Comparison of ENCODE assay signal across 9 mouse cellular contexts in genomic region chr9:11435019-11435418, GRCm38 (mm10).
DNase-seq lines count a peak whose midpoint lies in the region; ATAC-seq and TF ChIP-seq lines count a peak whose summit lies in the region.
"Had no signal": no experiment of that assay in that cellular context is flagged by ENCODE, and none has a peak within 500 bp of the region (broad histone marks: within the 10 kb centered on the region; RNA-seq: fewer than 3 reads in every experiment).

No protein-coding gene starts in this region.

- WGBS in liver, embryonic 14.5 days (ENCODE audit: insufficient replicate concordance) = 11% methylated on average over 2 of the region's 2 CpGs
- WGBS in liver, embryonic 12.5 days (ENCODE audit: insufficient replicate concordance) = 10% methylated on average over 2 of the region's 2 CpGs
- 30% methylated on average over 2 of the region's 2 CpGs for WGBS in embryonic facial prominence, embryonic 11.5 days
- WGBS in heart, embryonic 11.5 days (ENCODE audit: insufficient replicate concordance) = 17% methylated on average over 2 of the region's 2 CpGs

- no peak overlapping the region for H3K4me3 ChIP-seq in liver, embryonic 14.5 days (ENCODE audit: insufficient read depth in 1 of 2, low read depth in 2 of 2, low read length in 2 of 2)
- no peak overlapping the region for H3K4me3 ChIP-seq in liver, embryonic 12.5 days
- H3K4me3 ChIP-seq in E14TG2a.4 (replicated peaks; ENCODE audit: low read length) = no peak overlapping the region
- H3K4me3 ChIP-seq in embryonic facial prominence, embryonic 11.5 days (ENCODE audit: low read depth, low read length) = no peak overlapping the region
- H3K4me3 ChIP-seq in heart, embryonic 11.5 days (ENCODE audit: low read depth, low read length) = no peak overlapping the region
- H3K4me3 ChIP-seq: heart, embryonic 13.5 days had no signal

- H3K4me1 ChIP-seq in liver, embryonic 14.5 days (replicated peaks; ENCODE audit: control insufficient read depth in 2 of 2, insufficient read depth in 2 of 2, low read length in 1 of 2) = no peaks in the 10 kb centered on the region
- H3K4me1 ChIP-seq in liver, embryonic 12.5 days = no peaks in the 10 kb centered on the region
- peaks cover 4% of the 10 kb centered on the region for H3K4me1 ChIP-seq in E14TG2a.4 (replicated peaks; ENCODE audit: low read depth, low read length)
- no peaks in the 10 kb centered on the region for H3K4me1 ChIP-seq in embryonic facial prominence, embryonic 11.5 days (ENCODE audit: control insufficient read depth, insufficient read depth, low read length)
- no peaks in the 10 kb centered on the region for H3K4me1 ChIP-seq in heart, embryonic 11.5 days (ENCODE audit: control insufficient read depth, insufficient read depth, low read length)
- H3K4me1 ChIP-seq: heart, embryonic 13.5 days had no signal

- no peak for TF ChIP-seq EP300 in liver, embryonic 14.5 days (IDR thresholded peaks at IDR 0.05; ENCODE audit: low read depth)

- no peak for ATAC-seq in liver, embryonic 14.5 days (ENCODE audit: insufficient read depth)
- ATAC-seq in liver, embryonic 12.5 days = no peak
- peak; percentile 86 for ATAC-seq in activated CD4-positive, CD25-positive, alpha-beta regulatory T cell, adult 4 months
- no peak for ATAC-seq in embryonic facial prominence, embryonic 11.5 days (replicated peaks; ENCODE audit: insufficient number of reproducible peaks, low FRiP score, low TSS enrichment, low read depth)
- ATAC-seq in monocyte, adult 5-6 weeks (replicated peaks; ENCODE audit: insufficient number of reproducible peaks, low FRiP score, low TSS enrichment, poor library complexity, severe bottlenecking) = no peak
- ATAC-seq in heart, embryonic 11.5 days (replicated peaks; ENCODE audit: insufficient number of reproducible peaks, low FRiP score, low TSS enrichment) = no peak

- H3K27me3 ChIP-seq in liver, embryonic 14.5 days (ENCODE audit: control insufficient read depth, insufficient read depth, low read length) = no peaks in the 10 kb centered on the region
- no peaks in the 10 kb centered on the region for H3K27me3 ChIP-seq in liver, embryonic 12.5 days (replicated peaks)
- H3K27me3 ChIP-seq in E14TG2a.4 (ENCODE audit: insufficient read depth, low read length) = no peaks in the 10 kb centered on the region
- no peaks in the 10 kb centered on the region for H3K27me3 ChIP-seq in embryonic facial prominence, embryonic 11.5 days (ENCODE audit: control insufficient read depth, insufficient read depth, low read length)
- no peaks in the 10 kb centered on the region for H3K27me3 ChIP-seq in heart, embryonic 11.5 days (ENCODE audit: control insufficient read depth, insufficient read depth, low read length)
- H3K27me3 ChIP-seq: heart, embryonic 13.5 days had no signal

- TF ChIP-seq CTCF in liver, embryonic 14.5 days (IDR thresholded peaks at IDR 0.05; ENCODE audit: low read depth) = peak; percentile 32; the same call in 1 of the 2 replicates
- peak; percentile 71 for TF ChIP-seq CTCF in E14TG2a.4 (conservative IDR thresholded peaks at IDR 0.05; ENCODE audit: low read length)

- DNase-seq in liver, embryonic 14.5 days (ENCODE audit: low read depth in 3 of 3, low spot score in 3 of 3) = no peak
- peak; percentile 53 for DNase-seq in embryonic facial prominence, embryonic 11.5 days (ENCODE audit: low spot score)
- peak; percentile 34 for DNase-seq in left cerebral cortex, postnatal 4 days

- H3K27ac ChIP-seq in liver, embryonic 14.5 days = no peak overlapping the region
- H3K27ac ChIP-seq in liver, embryonic 12.5 days = no peak overlapping the region
- H3K27ac ChIP-seq in embryonic facial prominence, embryonic 11.5 days (replicated peaks; ENCODE audit: low read depth, low read length) = no peak overlapping the region
- H3K27ac ChIP-seq in heart, embryonic 11.5 days (ENCODE audit: low read depth, low read length) = no peak overlapping the region
- H3K27ac ChIP-seq: heart, embryonic 13.5 days had no signal

- intact Hi-C loops in left cerebral cortex, postnatal 4 days (cut with DNase I) = no loop called here

- H3K36me3 ChIP-seq in liver, embryonic 14.5 days (replicated peaks; ENCODE audit: control insufficient read depth, insufficient read depth, low read depth) = no peaks in the 10 kb centered on the region
- no peaks in the 10 kb centered on the region for H3K36me3 ChIP-seq in liver, embryonic 12.5 days
- peaks cover 8% of the 10 kb centered on the region; the same call in 1 of the 2 replicates for H3K36me3 ChIP-seq in E14TG2a.4 (ENCODE audit: insufficient read depth, low read length)
- no peaks in the 10 kb centered on the region for H3K36me3 ChIP-seq in embryonic facial prominence, embryonic 11.5 days (replicated peaks; ENCODE audit: control insufficient read depth, insufficient read depth, low read depth, low read length)
- no peaks in the 10 kb centered on the region for H3K36me3 ChIP-seq in heart, embryonic 11.5 days (ENCODE audit: control insufficient read depth, insufficient read depth, low read length)
- H3K36me3 ChIP-seq: heart, embryonic 13.5 days had no signal

- H3K9ac ChIP-seq in liver, embryonic 14.5 days (replicated peaks) = no peak overlapping the region
- no peak overlapping the region for H3K9ac ChIP-seq in liver, embryonic 12.5 days
- no peak overlapping the region for H3K9ac ChIP-seq in embryonic facial prominence, embryonic 11.5 days (replicated peaks; ENCODE audit: low read length)
- no peak overlapping the region for H3K9ac ChIP-seq in heart, embryonic 11.5 days (ENCODE audit: low read depth, low read length)
- H3K9ac ChIP-seq: heart, embryonic 13.5 days had no signal

- no peaks in the 10 kb centered on the region for H3K9me3 ChIP-seq in liver, embryonic 14.5 days (ENCODE audit: control insufficient read depth, low read length)
- no peaks in the 10 kb centered on the region for H3K9me3 ChIP-seq in liver, embryonic 12.5 days (replicated peaks)
- H3K9me3 ChIP-seq in E14TG2a.4 (ENCODE audit: low read length) = peaks cover 9% of the 10 kb centered on the region; the same call in 1 of the 2 replicates
- H3K9me3 ChIP-seq in embryonic facial prominence, embryonic 11.5 days (replicated peaks; ENCODE audit: control insufficient read depth, low read length) = no peaks in the 10 kb centered on the region
- H3K9me3 ChIP-seq in heart, embryonic 11.5 days (replicated peaks; ENCODE audit: control insufficient read depth, low read length) = no peaks in the 10 kb centered on the region
- H3K9me3 ChIP-seq: heart, embryonic 13.5 days had no signal

- H3K4me2 ChIP-seq in liver, embryonic 14.5 days (ENCODE audit: low read depth) = no peak overlapping the region
- no peak overlapping the region for H3K4me2 ChIP-seq in liver, embryonic 12.5 days
- no peak overlapping the region for H3K4me2 ChIP-seq in embryonic facial prominence, embryonic 11.5 days (ENCODE audit: low read depth, low read length)
- no peak overlapping the region for H3K4me2 ChIP-seq in heart, embryonic 11.5 days
- H3K4me2 ChIP-seq: heart, embryonic 13.5 days had no signal

Comparison
In these comparisons a context has a peak if more than half of its experiments do, and no peak if none do; other contexts are left out.
1. DNase-seq: peak in embryonic facial prominence, embryonic 11.5 days (single experiment) and left cerebral cortex, postnatal 4 days (single experiment); none in liver, embryonic 14.5 days (0 of 3).